Mouse (Mus musculus): Measurements from ENCODE around the gene Rhbdd2. TPM values are rescaled to one million over a fixed set of nuclear protein-coding genes. Genes with fewer than 3 reads are reported as not detected.

The Rhbdd2 gene
- polyA plus RNA-seq, 1 experiment from 2014 or later = 57.3 TPM

Other genes starting within 250 kb of the Rhbdd2 start
- 19.5 and 20.4 TPM in 2 replicates for gene Pom121, start 238.1 kb upstream of the Rhbdd2 start, polyA plus RNA-seq (2016; fragmentation: Nextera tagmentation; extraction: Ambion mirVana)
- gene Hip1, start 87.5 kb upstream of the Rhbdd2 start, polyA plus RNA-seq (2016; fragmentation: Nextera tagmentation; extraction: Ambion mirVana) = 66.6 and 72.1 TPM in 2 replicates
- gene Ccl26, start 69.0 kb upstream of the Rhbdd2 start, polyA plus RNA-seq (2016; fragmentation: Nextera tagmentation; extraction: Ambion mirVana) = not detected in 2 replicates
- gene Ccl24, start 59.6 kb upstream of the Rhbdd2 start, polyA plus RNA-seq (2016; fragmentation: Nextera tagmentation; extraction: Ambion mirVana) = 0.42 and 0.90 TPM in 2 replicates
- gene Por, start 37.4 kb downstream of the Rhbdd2 start, polyA plus RNA-seq (2016; fragmentation: Nextera tagmentation; extraction: Ambion mirVana) = 118 TPM in 2 replicates
- 54.5 and 61.6 TPM in 2 replicates for gene Tmem120a, start 111.8 kb downstream of the Rhbdd2 start, polyA plus RNA-seq (2016; fragmentation: Nextera tagmentation; extraction: Ambion mirVana)
- 0.25 TPM in 1 of 2 replicates, not detected in the other for gene Styxl1, start 145.8 kb downstream of the Rhbdd2 start, polyA plus RNA-seq (2016; fragmentation: Nextera tagmentation; extraction: Ambion mirVana)
- 573 and 579 TPM in 2 replicates for gene Mdh2, start 145.9 kb downstream of the Rhbdd2 start, polyA plus RNA-seq (2016; fragmentation: Nextera tagmentation; extraction: Ambion mirVana)
- 2.9 and 4.2 TPM in 2 replicates for gene Srrm3, start 174.3 kb downstream of the Rhbdd2 start, polyA plus RNA-seq (2016; fragmentation: Nextera tagmentation; extraction: Ambion mirVana)

All from forebrain, embryonic 10.5 days (tissue).